ENCODE assay signal across 8 mouse cellular contexts in genomic region chr14:8172507-8173410, GRCm38 (mm10). TPM values are rescaled to one million over a fixed set of nuclear protein-coding genes. Genes with fewer than 3 reads are reported as not detected.
A peak's percentile ranks its signal among the peaks of the same experiment; 100 is the strongest.
DNase-seq lines count a peak whose midpoint lies in the region; ATAC-seq lines count a peak whose summit lies in the region.

Gene Pdhb (minus strand): TSS chr14:8173025.

- H3K9ac ChIP-seq in lung, embryonic 16.5 days (ENCODE audit: low read length), result peak within 1 kb of the TSS; percentile 97

- H3K27ac ChIP-seq in lung, embryonic 16.5 days (ENCODE audit: low read length), result peak within 1 kb of the TSS; percentile 79

- peak; percentile 97 for DNase-seq in MEL-GATA-1-ER (ENCODE audit: extremely low read depth, low read depth)
- peak; percentile 99 for DNase-seq in cerebellum, adult 8-10 months
- peak; percentile 98 for DNase-seq in forelimb bud, embryonic 11.5 days (ENCODE audit: low read depth, low spot score)
- peak; percentile 98 for DNase-seq in layer of hippocampus, adult 9-10 months (ENCODE audit: low spot score)
- peak; percentile 86 for DNase-seq in ovary, postnatal 10 days (ENCODE audit: low spot score)
- peak; percentile 98 to 99 for DNase-seq in thymus, postnatal 10 days (ENCODE audit: low spot score in 2 of 2)

- H3K36me3 ChIP-seq in lung, embryonic 16.5 days (ENCODE audit: control insufficient read depth, insufficient read depth, low read length), result peaks cover 20% of the 10 kb centered on the region

- peaks cover 8% of the 10 kb centered on the region for H3K4me1 ChIP-seq in lung, embryonic 16.5 days (replicated peaks; ENCODE audit: control insufficient read depth, insufficient read depth, low read length)

- peak within 1 kb of the TSS; percentile 98 for H3K4me3 ChIP-seq in lung, embryonic 16.5 days (ENCODE audit: low read length)

- peak within 1 kb of the TSS; percentile 91 for H3K4me2 ChIP-seq in lung, embryonic 16.5 days (ENCODE audit: low read depth, low read length)

- H3K27me3 ChIP-seq in lung, embryonic 16.5 days (ENCODE audit: control insufficient read depth, insufficient read depth, low read depth, low read length), result no peaks in the 10 kb centered on the region

- ATAC-seq in hematopoietic stem cell, adult 5-6 weeks (replicated peaks in 1 of 2; ENCODE audit: insufficient read depth in 1 of 2, low FRiP score in 2 of 2, low TSS enrichment in 1 of 2, low read depth in 1 of 2, poor library complexity in 2 of 2, severe bottlenecking in 2 of 2), result peak; percentile 95 to 96
- ATAC-seq in lung, embryonic 16.5 days (ENCODE audit: low read depth), result peak; percentile 100

- under 1% methylated on average over 59 of the region's 64 CpGs for WGBS in lung, embryonic 16.5 days

- no peaks in the 10 kb centered on the region for H3K9me3 ChIP-seq in lung, embryonic 16.5 days (ENCODE audit: control insufficient read depth, low read length)

RNA-seq across cellular contexts. Expression of gene Pdhb, which starts in this region (rescaled TPM):
- total RNA-seq in hematopoietic stem cell, adult 5-6 weeks (2017), result 138 and 166 TPM in 2 replicates
- 178 and 188 TPM in 2 replicates for polyA plus RNA-seq in lung, embryonic 16.5 days (2015; fragmentation: Nextera tagmentation; extraction: Ambion mirVana)

Comparison
In these comparisons a context has a peak if more than half of its experiments do, and no peak if none do; other contexts are left out.
1. Peak in every context shown above with its lines: DNase-seq, ATAC-seq, H3K4me3 ChIP-seq and H3K27ac ChIP-seq.